Mouse (Mus musculus) E14TG2a.4 (cell line): ENCODE measurements around the gene Nicn1.

Experiments
- H3K27me3 ChIP-seq: 2 replicates; pipeline ENCODE4 v1.6.1; 2014; ENCODE audit warnings: low read length, control low read depth; ENCODE audit not compliant: insufficient read depth
- H3K36me3 ChIP-seq: 2 replicates; pipeline ENCODE4 v1.6.1; 2014; ENCODE audit warnings: low read length, control low read depth; ENCODE audit not compliant: insufficient read depth
- H3K4me1 ChIP-seq: replicated peaks from 2 replicates; pipeline ENCODE4 v1.6.1; 2014; ENCODE audit warnings: low read depth, low read length, control low read depth
- H3K4me3 ChIP-seq: replicated peaks from 2 replicates; pipeline ENCODE4 v1.5.1; 2014; ENCODE audit warnings: mild to moderate bottlenecking, low read length
- H3K9me3 ChIP-seq: 2 replicates; pipeline ENCODE4 v1.6.1; 2014; ENCODE audit warnings: low read length, control low read depth
- CTCF ChIP-seq: conservative IDR thresholded peaks from 2 replicates; pipeline ENCODE4 v1.5.1; 2014; ENCODE audit warnings: low read length
- NANOG ChIP-seq: IDR thresholded peaks from 2 replicates; pipeline ENCODE4 v1.6.1; 2014; ENCODE audit warnings: borderline replicate concordance, low read length, mixed read lengths
- POU5F1 ChIP-seq: IDR thresholded peaks from 2 replicates; pipeline ENCODE4 v1.6.1; 2014; ENCODE audit warnings: low read length, borderline replicate concordance

Nicn1 gene

DNA sequence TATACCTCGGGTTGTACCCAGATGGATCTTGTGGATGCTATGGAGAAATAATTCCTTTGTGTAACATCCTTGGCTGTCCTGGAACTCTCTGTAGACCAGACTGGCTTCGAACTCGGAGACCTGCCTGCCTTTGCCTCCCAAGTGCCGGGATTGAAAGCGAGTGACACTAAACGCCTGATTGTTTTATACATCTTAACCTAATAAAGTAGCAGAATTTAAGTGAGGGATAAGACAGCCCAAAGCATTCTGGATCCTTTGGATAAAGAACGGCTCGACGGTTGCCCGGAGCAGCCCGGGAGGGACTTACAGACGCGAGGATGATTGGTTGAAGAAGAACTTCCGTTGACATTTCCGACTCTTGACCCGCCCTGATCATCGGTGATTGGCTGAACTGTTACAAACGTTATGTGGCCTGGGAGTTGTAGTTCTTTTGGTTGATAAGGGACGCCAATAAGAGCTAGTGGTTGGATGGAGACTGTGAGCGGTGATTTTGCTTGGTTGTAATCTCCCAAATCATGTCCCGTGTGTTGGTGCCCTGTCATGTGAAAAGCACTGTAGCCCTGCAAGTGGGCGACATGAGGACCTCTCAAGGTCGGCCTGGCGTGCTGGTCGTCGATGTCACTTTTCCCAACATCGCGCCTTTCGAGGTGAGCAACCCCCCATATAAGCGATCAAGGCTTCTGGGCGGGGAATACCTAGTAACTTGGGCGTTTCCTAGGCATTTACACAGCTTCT is at the start of gene Nicn1:
TSS of gene Nicn1 (plus strand) at position 414 of the 735 bp plus-strand sequence.
- Histone ChIP-seq H3K36me3 (peaks cover 20% of the 10 kb centered on the region), H3K4me1 (peaks cover 46% of the 10 kb centered on the region), H3K9me3 (no peaks in the 10 kb centered on the region), H3K4me3 (peak within 1 kb of the TSS; percentile 82), H3K27me3 (no peaks in the 10 kb centered on the region)
- TF ChIP-seq CTCF: no peak
- TF ChIP-seq POU5F1: no peak
- TF ChIP-seq NANOG: no peak

DNA sequence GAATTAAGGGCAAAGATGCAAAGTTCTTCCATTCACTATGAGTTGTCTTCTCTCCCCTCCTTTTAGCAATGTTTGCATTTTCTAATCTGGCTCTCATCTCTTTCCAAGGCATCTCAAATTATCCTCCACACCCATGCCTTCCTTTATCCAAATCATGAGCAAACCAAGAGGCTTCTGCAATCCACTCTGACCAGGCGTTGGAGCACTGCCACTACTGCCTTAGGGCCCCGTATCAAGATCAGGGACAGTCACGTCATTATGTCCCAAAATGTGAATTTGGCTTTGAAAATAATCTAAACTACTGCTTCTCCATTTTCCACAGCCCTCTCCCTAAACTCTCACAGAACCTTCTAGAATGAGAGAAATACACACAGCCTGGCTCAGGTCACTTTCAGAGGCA is 45.7 kb upstream of the Nicn1 start:
- no peak overlapping the region for H3K4me3 ChIP-seq
- H3K36me3 ChIP-seq: peaks cover 77% of the 10 kb centered on the region
- peaks cover 54% of the 10 kb centered on the region for H3K4me1 ChIP-seq
- no peaks in the 10 kb centered on the region for H3K9me3 ChIP-seq
- H3K27me3 ChIP-seq: no peaks in the 10 kb centered on the region
- TF ChIP-seq NANOG (no peak), POU5F1 (no peak), CTCF (no peak)

DNA sequence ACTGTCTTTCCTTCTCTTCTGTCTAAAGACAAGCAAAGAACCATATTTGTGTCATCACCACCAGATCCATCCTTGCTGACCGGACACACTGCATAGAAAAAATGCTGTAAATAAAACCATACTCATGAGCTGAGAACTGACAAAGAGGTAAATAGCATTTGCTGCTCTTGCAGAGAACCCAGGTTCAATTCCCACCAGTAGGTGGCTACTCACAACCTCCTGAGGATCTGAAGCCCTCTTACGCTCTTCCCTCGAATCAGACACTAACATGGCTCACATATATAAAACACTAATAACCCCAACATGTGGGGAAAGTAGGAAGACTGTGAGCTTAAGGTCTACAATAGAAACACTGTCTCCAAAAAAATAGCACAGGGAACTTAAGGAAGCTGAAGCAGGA is 45.2 kb upstream of the Nicn1 start:
- no peaks in the 10 kb centered on the region for H3K27me3 ChIP-seq
- H3K4me3 ChIP-seq: no peak overlapping the region
- peak; percentile 40 for TF ChIP-seq CTCF
- TF ChIP-seq POU5F1: no peak
- no peaks in the 10 kb centered on the region for H3K9me3 ChIP-seq
- peaks cover 55% of the 10 kb centered on the region for H3K4me1 ChIP-seq
- H3K36me3 ChIP-seq: peaks cover 73% of the 10 kb centered on the region

DNA sequence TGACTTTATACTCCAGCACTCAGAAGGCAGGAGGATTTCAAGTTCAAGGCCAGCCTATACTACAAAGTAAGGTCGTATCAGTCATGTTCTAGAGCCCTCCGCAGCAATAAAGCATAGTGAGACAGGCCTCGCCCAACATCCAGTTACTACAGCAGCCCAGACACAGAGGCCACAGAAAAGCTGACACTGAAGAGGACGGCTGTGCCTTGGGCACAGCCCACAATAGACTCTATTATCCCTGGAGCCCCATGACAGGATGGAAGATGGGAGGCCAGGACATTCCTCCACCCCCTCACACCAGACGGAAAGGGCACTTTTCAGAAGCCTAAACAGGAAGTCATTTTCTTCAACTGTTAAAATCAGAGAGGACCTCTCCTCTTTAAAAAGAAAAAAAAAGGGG is 41.3 kb upstream of the Nicn1 start:
- peaks cover 79% of the 10 kb centered on the region for H3K36me3 ChIP-seq
- H3K4me1 ChIP-seq: peaks cover 61% of the 10 kb centered on the region
- no peaks in the 10 kb centered on the region for H3K9me3 ChIP-seq
- H3K4me3 ChIP-seq: no peak overlapping the region
- TF ChIP-seq POU5F1 (no peak), CTCF (no peak), NANOG (no peak)
- no peaks in the 10 kb centered on the region for H3K27me3 ChIP-seq

DNA sequence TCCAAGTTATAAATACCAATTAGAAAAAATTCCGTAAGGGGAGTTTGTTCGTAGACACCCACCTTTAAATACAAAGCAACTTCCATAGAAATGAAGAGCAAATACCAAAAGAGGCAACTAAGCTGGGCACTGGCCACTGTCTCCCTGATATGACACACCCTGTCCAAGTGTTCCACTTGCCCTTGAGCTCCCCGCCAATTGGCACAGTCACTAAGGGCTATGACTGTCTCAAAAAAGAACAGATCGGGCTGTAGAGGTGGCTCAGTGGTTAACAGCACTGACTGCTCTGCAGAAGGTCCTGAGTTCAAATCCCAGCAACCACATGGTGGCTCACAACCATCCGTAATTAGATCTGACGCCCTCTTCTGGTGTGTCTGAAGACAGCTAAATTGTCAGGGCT is 38.4 kb upstream of the Nicn1 start:
- H3K9me3 ChIP-seq: no peaks in the 10 kb centered on the region
- no peak overlapping the region for H3K4me3 ChIP-seq
- H3K27me3 ChIP-seq: no peaks in the 10 kb centered on the region
- peaks cover 56% of the 10 kb centered on the region for H3K4me1 ChIP-seq
- TF ChIP-seq NANOG: no peak
- no peak for TF ChIP-seq POU5F1
- TF ChIP-seq CTCF: no peak
- H3K36me3 ChIP-seq: peaks cover 64% of the 10 kb centered on the region

DNA sequence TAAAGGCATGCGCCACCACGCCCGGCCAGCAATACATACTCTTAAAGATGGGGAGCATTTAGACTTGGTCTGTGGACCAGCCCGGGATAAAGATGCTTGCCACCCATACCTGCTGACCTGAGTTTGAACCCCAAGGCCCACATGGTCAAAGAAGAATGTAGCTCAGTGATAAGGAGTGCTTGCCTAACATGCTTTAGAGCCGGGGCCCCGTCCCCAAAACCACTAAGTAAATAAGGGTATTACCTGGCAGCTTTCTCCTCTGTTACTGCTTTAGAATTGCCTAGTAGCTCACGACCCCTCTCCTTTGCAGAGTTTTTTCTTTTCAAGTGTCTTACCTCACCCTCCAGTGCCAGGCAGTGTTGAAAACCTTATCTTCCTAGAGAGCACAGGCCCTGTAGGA is 37.5 kb upstream of the Nicn1 start:
- TF ChIP-seq CTCF: no peak
- peaks cover 63% of the 10 kb centered on the region for H3K4me1 ChIP-seq
- no peak overlapping the region for H3K4me3 ChIP-seq
- H3K36me3 ChIP-seq: peaks cover 66% of the 10 kb centered on the region
- H3K27me3 ChIP-seq: no peaks in the 10 kb centered on the region
- H3K9me3 ChIP-seq: no peaks in the 10 kb centered on the region

DNA sequence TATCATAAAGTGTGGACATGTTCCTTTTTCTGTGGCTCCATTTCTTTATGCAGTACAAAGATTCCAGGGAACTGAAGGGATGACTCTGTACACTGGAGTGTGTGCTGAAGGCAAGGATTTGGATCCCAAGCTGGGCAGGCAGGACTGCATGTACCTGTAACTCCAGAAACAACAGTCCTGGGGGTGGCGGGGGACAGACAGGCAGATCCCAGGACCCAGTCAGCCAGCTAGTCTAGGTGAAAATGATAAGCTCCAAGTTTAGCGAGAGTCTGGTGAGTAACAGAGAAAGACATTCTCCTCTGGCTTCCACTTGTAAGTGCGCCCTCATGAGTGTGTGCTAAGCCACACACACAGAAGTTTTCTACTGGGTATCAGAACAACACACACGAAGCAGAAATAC is 29.7 kb upstream of the Nicn1 start:
- Histone ChIP-seq H3K4me3 (no peak overlapping the region), H3K27me3 (no peaks in the 10 kb centered on the region), H3K36me3 (peaks cover 46% of the 10 kb centered on the region), H3K4me1 (peaks cover 79% of the 10 kb centered on the region), H3K9me3 (no peaks in the 10 kb centered on the region)
- TF ChIP-seq CTCF: no peak
- TF ChIP-seq POU5F1: no peak
- TF ChIP-seq NANOG: no peak

DNA sequence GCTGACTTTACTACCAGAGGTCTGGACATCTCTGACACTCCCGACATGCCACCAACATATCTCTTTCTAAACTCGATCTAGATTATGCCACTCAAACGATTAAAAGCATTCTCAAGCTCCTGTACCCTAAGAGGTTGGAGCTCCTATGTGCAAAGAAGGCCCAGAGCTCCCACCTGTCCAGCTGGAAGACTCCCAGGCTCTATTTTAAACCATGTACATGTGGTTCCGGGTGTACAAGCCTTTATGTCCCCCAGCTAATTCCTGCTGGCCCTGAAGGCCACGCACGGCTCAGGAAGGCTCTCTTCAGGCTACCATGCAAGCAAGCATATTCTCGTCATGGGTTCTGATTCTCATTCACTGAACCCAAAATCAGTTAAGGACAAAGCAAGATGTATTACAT is 28.4 kb upstream of the Nicn1 start:
- peaks cover 37% of the 10 kb centered on the region for H3K36me3 ChIP-seq
- H3K9me3 ChIP-seq: no peaks in the 10 kb centered on the region
- no peaks in the 10 kb centered on the region for H3K27me3 ChIP-seq
- TF ChIP-seq CTCF: no peak
- TF ChIP-seq NANOG: no peak
- TF ChIP-seq POU5F1: no peak
- H3K4me1 ChIP-seq: peaks cover 83% of the 10 kb centered on the region
- peak overlapping the region; percentile 98 for H3K4me3 ChIP-seq

DNA sequence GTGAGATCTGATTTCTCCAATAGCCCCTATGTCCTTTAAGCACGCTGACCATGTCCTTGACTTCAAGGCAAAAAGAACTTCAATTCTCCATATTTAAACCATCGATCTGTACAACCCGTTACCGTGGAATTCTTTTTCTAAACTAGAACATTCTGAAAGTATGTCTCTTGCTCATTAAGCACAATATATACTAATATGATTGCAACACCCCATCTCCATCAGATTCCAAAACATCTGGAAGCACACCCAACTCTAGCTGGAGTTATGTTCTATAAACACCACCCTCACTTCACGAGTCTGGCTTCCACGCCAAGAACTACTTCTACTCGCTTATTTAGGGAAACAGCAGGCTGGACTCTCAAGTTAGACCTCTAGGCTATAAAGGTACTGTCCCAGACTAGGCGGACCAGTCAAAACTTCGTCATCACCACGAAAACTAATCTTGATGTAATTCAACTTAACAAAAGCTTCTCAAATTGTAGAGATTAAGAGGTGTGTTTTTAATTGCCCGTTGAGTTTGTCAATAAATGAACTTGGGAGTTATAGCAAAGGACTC is 27.7 kb upstream of the Nicn1 start:
- Histone ChIP-seq H3K9me3 (no peaks in the 10 kb centered on the region), H3K27me3 (no peaks in the 10 kb centered on the region)
- TF ChIP-seq POU5F1: no peak
- no peak for TF ChIP-seq NANOG
- TF ChIP-seq CTCF: no peak

More for the DNA sequence above, 27.7 kb upstream of the Nicn1 start:
- peaks cover 82% of the 10 kb centered on the region for H3K4me1 ChIP-seq
- peak overlapping the region; percentile 98 for H3K4me3 ChIP-seq
- H3K36me3 ChIP-seq: peaks cover 29% of the 10 kb centered on the region
